Mouse (Mus musculus) erythroblast, embryonic 14.5 days (primary cell): ENCODE results near the gene Ssu72.
"Not testable (repeated sequence)": the region's sequence is repeated elsewhere in the genome, so short reads cannot be mapped to it uniquely, and the experiment has no call there.

Experiments
- GATA1 ChIP-seq: IDR thresholded peaks from 2 replicates; pipeline ENCODE4 v1.6.1; 2012; ENCODE audit warnings: low read length, inconsistent platforms, mixed read lengths
- TAL1 ChIP-seq: IDR thresholded peaks from 3 replicates; pipeline ENCODE4 v1.6.1; 2012; ENCODE audit warnings: low read length, inconsistent platforms, mixed read lengths

DNA sequence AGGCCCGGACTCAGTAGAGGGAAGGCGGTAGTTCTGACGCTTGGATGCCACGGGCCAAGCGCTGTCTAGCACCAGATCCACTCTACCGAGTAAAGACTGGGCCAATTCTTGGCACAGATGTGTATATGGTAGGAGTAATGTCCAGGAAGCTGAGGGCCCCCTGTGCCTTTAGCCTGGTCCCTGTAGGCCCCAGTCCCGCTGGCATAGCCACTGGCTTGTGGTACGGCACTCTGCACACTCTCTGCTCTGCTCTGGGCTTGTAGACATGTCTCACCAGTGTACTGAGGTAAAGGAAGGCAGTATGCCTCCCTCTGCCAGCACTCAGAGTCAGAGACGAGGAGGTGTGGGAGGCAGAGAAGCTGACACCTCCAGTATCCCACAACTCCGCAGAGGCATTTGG lies 36.1 kb downstream of the Ssu72 start:
- TF ChIP-seq GATA1, TAL1: not testable (repeated sequence)
